Mouse (Mus musculus) heart, embryonic 12.5 days (tissue): Measurements from ENCODE around the gene Ifitm3. TPM values are rescaled to one million over a fixed set of nuclear protein-coding genes. Genes with fewer than 3 reads are reported as not detected.
"Not testable (repeated sequence)": the region's sequence is repeated elsewhere in the genome, so short reads cannot be mapped to it uniquely, and the experiment has no call there.

Source experiments
- ATAC-seq: fragments of 200-750 bp; cut with Nextera tagmentation; 2 replicates; pipeline ENCODE4 v1.8.0; 2017; ENCODE audit warnings: moderate TSS enrichment, moderate library complexity; ENCODE audit not compliant: insufficient number of reproducible peaks, low FRiP score
- H3K27ac ChIP-seq: fragments of 300-500 bp; sonication (generic); 2 replicates; pipeline ENCODE4 v1.5.1; 2016; ENCODE audit warnings: mild to moderate bottlenecking, moderate library complexity; ENCODE audit not compliant: poor library complexity, severe bottlenecking
- H3K27me3 ChIP-seq: fragments of 300-500 bp; sonication (generic); replicated peaks from 2 replicates; pipeline ENCODE4 v1.6.1; 2016; ENCODE audit warnings: mild to moderate bottlenecking, moderate library complexity
- H3K36me3 ChIP-seq: fragments of 300-500 bp; sonication (generic); 2 replicates; pipeline ENCODE4 v1.6.1; 2016; ENCODE audit warnings: mild to moderate bottlenecking, moderate library complexity
- H3K4me1 ChIP-seq: fragments of 300-500 bp; sonication (generic); replicated peaks from 2 replicates; pipeline ENCODE4 v1.6.1; 2016; ENCODE audit warnings: mild to moderate bottlenecking
- H3K4me2 ChIP-seq: fragments of 300-500 bp; sonication (generic); 2 replicates; pipeline ENCODE4 v1.6.1; 2016; ENCODE audit warnings: mild to moderate bottlenecking, moderate library complexity
- H3K4me3 ChIP-seq: fragments of 300-500 bp; sonication (generic); 2 replicates; pipeline ENCODE4 v1.5.1; 2016; ENCODE audit warnings: mild to moderate bottlenecking
- H3K9ac ChIP-seq: fragments of 300-500 bp; sonication (generic); 2 replicates; pipeline ENCODE4 v1.6.1; 2016; ENCODE audit warnings: mild to moderate bottlenecking, moderate library complexity
- H3K9me3 ChIP-seq: fragments of 300-500 bp; sonication (generic); replicated peaks from 2 replicates; pipeline ENCODE4 v1.6.1; 2016; ENCODE audit warnings: mild to moderate bottlenecking, moderate library complexity
- WGBS: fragments of 180-500 bp; shearing (Covaris S2); methylation state at CpG from one replicate; pipeline ENCODE4 v1.1.7; 2016; 5-methylcytosine and 5-hydroxymethylcytosine counted together
- polyA plus RNA-seq: library from polyadenylated mRNA; unstranded; fragments of >200 nt; fragmentation: Nextera tagmentation; extraction: Ambion mirVana; gene quantifications from 2 replicates; pipeline ENCODE4 v1.2.1, GENCODE M21; 2016

Ifitm3 gene
- polyA plus RNA-seq, 1 experiment from 2014 or later, result 41.8 TPM

DNA sequence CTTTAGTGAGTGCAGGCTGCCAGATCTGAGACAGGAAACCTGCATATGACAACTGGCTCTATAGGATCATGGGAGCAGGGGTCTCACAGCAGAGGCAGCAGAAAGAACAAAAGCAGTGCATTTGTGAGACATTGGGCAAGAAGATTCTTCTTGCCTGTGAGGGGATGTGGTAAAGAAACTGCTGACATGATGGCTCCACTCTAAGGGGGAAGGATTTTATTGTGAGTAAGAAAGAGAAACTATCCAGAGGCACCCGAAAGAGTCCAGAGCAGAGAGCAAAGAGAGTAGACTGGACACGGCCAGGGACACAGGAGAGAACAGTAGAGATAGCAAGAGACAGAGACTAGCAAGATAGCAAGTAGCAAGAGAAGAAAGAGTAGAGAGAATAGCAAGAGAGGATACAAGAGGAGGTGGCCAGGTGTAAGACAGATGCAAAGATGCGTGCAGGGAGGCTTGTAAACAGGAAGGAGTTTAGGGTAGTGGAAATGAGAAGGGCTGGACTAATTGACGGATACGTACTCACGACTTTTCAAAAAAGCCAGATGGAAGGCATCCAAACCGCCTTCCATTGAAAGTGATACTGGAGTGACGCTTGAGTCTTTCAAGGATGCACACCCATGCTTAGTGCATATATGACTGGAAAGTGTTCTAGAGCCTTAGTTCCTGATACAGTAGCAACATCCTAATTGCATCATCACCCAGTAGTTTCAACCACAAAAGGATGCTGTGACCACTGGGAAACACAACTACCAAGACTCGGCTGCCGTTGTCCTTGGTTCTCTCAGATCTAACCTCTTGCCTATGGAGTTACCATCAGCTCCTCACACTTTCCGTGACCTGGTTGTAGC lies 11.5 kb downstream of the Ifitm3 start:
- no peak overlapping the region for H3K4me2 ChIP-seq
- H3K9ac ChIP-seq, result no peak overlapping the region
- H3K4me1 ChIP-seq, result no peaks in the 10 kb centered on the region
- no peak overlapping the region for H3K27ac ChIP-seq
- WGBS, result 80% methylated on average over 11 of the region's 11 CpGs
- no peaks in the 10 kb centered on the region for H3K9me3 ChIP-seq
- H3K27me3 ChIP-seq, result peaks cover 10% of the 10 kb centered on the region; the same call in 1 of the 2 replicates
- no peak overlapping the region for H3K4me3 ChIP-seq
- no peaks in the 10 kb centered on the region for H3K36me3 ChIP-seq
- ATAC-seq, result no peak

DNA sequence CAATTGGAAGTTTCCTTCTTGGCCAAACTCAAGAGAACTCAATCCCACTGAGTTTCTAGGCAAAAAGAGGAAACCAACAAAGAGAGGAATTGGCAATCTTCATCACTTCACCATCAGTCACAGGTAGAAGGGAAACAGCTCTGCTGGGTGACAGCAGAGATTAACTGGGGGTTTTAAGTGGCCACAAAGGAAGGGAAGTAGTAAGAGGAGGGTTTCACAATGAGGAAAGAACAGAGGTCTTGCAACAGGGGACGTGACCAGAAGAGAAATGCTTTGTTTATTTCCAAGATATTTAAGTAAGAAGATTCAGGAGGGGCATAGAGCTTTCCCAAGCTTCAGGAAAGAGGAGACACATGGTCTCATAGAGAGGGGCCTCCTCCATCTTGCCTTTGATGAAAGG lies 12.8 kb downstream of the Ifitm3 start:
- no peak for ATAC-seq
- H3K27me3 ChIP-seq, result peaks cover 10% of the 10 kb centered on the region; the same call in 1 of the 2 replicates
- WGBS, result 40% methylated on average over 1 of the region's 1 CpGs

GRCm38 (mm10) chr7:140991117-140991689 lies 19.4 kb downstream of the Ifitm3 start:
- no peak overlapping the region for H3K9ac ChIP-seq
- H3K36me3 ChIP-seq, result no peaks in the 10 kb centered on the region
- no peak overlapping the region for H3K27ac ChIP-seq
- no peaks in the 10 kb centered on the region for H3K9me3 ChIP-seq
- 76% methylated on average over 14 of the region's 14 CpGs for WGBS
- no peak for ATAC-seq
- H3K4me2 ChIP-seq, result no peak overlapping the region
- no peaks in the 10 kb centered on the region for H3K27me3 ChIP-seq
- H3K4me1 ChIP-seq, result no peaks in the 10 kb centered on the region
- H3K4me3 ChIP-seq, result no peak overlapping the region

More for the DNA sequence above, 12.8 kb downstream of the Ifitm3 start:
- Histone ChIP-seq H3K4me1 (no peaks in the 10 kb centered on the region), H3K4me2 (no peak overlapping the region), H3K9me3 (no peaks in the 10 kb centered on the region), H3K27ac (no peak overlapping the region), H3K9ac (no peak overlapping the region), H3K36me3 (no peaks in the 10 kb centered on the region), H3K4me3 (no peak overlapping the region)

DNA sequence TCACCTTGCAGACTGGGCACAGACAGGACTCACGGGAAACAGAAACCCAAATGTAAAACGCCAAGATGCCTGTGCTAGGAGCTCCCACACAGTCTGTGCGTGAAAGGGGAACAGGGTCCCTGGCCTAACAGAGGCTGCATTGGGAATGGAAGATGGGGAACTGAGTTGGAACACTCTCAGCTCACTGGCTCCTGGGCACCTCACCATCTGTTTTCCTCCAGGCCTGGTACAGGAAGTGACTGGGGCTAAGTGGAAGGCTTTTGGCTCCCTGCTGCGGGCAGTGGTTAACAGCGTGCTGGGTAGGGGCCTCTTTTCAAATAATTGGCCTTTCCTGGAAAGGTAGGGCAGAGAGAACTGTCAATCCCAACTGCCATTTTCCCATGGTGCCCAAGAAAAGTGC lies 19.9 kb downstream of the Ifitm3 start:
- Histone ChIP-seq H3K4me3 (no peak overlapping the region), H3K4me2 (no peak overlapping the region), H3K9ac (no peak overlapping the region), H3K4me1 (no peaks in the 10 kb centered on the region), H3K27ac (no peak overlapping the region), H3K27me3 (no peaks in the 10 kb centered on the region), H3K9me3 (peaks cover 3% of the 10 kb centered on the region; the same call in 1 of the 2 replicates), H3K36me3 (no peaks in the 10 kb centered on the region)
- WGBS, result 58% methylated on average over 5 of the region's 5 CpGs
- no peak for ATAC-seq

- no peak for ATAC-seq
- Histone ChIP-seq H3K9me3 (peaks cover 4% of the 10 kb centered on the region; the same call in 1 of the 2 replicates), H3K9ac (no peak overlapping the region), H3K36me3 (no peaks in the 10 kb centered on the region), H3K4me3 (no peak overlapping the region), H3K27me3 (no peaks in the 10 kb centered on the region), H3K4me1 (no peaks in the 10 kb centered on the region), H3K27ac (no peak overlapping the region), H3K4me2 (no peak overlapping the region)
- WGBS, result 53% methylated on average over 6 of the region's 6 CpGs
These were observed 20.4 kb downstream of the Ifitm3 start for GRCm38 (mm10) chr7:140990185-140990584.

- Histone ChIP-seq H3K27me3 (no peaks in the 10 kb centered on the region), H3K4me3 (no peak overlapping the region), H3K36me3 (no peaks in the 10 kb centered on the region), H3K9me3 (peaks cover 4% of the 10 kb centered on the region; the same call in 1 of the 2 replicates), H3K4me2 (no peak overlapping the region), H3K4me1 (no peaks in the 10 kb centered on the region), H3K9ac (no peak overlapping the region), H3K27ac (no peak overlapping the region)
- no peak for ATAC-seq
- 71% methylated on average over 4 of the region's 4 CpGs for WGBS
These were observed 21.5 kb downstream of the Ifitm3 start for GRCm38 (mm10) chr7:140989022-140989421.

- no peak for ATAC-seq
- WGBS, result 76% methylated on average over 17 of the region's 17 CpGs
- Histone ChIP-seq H3K4me2 (no peak overlapping the region), H3K36me3 (no peaks in the 10 kb centered on the region), H3K4me1 (no peaks in the 10 kb centered on the region), H3K9me3 (peaks cover 4% of the 10 kb centered on the region; the same call in 1 of the 2 replicates), H3K27me3 (no peaks in the 10 kb centered on the region), H3K9ac (no peak overlapping the region), H3K27ac (no peak overlapping the region), H3K4me3 (no peak overlapping the region)
These were observed 23.1 kb downstream of the Ifitm3 start for GRCm38 (mm10) chr7:140987182-140988138.

DNA sequence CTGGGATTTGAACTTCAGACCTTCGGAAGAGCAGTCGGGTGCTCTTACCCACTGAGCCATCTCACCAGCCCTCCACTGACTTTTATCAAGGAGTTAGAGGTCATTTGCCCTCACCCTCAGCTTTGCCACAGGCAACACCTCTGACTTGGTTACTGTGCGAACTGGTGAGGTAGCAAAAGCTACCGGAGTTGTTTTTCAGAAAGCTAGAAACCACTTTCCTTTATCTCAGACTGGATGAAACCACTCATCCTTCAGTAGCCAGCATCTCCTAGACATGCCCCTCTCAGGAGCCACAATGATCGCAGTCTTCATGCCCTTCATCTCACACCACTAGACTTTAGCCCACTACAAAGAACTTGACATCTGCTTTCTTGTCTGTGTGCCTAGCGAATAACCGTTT lies 27.6 kb downstream of the Ifitm3 start:
- no peak overlapping the region for H3K4me2 ChIP-seq
- no peak overlapping the region for H3K27ac ChIP-seq
- H3K27me3 ChIP-seq, result no peaks in the 10 kb centered on the region
- no peaks in the 10 kb centered on the region for H3K36me3 ChIP-seq
- H3K9me3 ChIP-seq, result peaks cover 4% of the 10 kb centered on the region; the same call in 1 of the 2 replicates
- H3K4me1 ChIP-seq, result no peaks in the 10 kb centered on the region
- ATAC-seq, result no peak
- 66% methylated on average over 7 of the region's 7 CpGs for WGBS
- no peak overlapping the region for H3K9ac ChIP-seq
- no peak overlapping the region for H3K4me3 ChIP-seq

DNA sequence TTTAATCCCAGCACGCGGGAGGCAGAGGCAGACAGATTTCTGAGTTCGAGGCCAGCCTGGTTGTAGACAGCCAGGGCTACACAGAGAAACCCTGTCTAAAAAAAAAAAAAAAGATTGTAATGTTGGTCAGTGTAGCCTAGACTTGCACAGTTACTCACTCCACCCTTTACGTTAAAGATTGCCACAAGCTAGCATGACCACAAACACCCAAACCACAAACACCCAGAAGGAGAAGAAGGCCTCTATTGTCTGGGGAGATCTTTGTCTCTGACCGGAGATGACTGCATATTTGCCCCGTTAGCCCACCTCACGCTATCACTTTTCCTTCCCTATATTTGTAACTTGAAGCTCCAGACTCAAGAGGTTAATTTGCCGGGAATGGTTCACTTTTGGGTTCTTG lies 28.9 kb downstream of the Ifitm3 start:
- Histone ChIP-seq H3K36me3 (no peaks in the 10 kb centered on the region), H3K9ac (no peak overlapping the region), H3K4me2 (no peak overlapping the region), H3K27ac (no peak overlapping the region), H3K4me3 (no peak overlapping the region), H3K27me3 (0 out of 2 replicates have a peak, but pooled peaks cover under 1% of the 10 kb centered on the region), H3K9me3 (peaks cover 4% of the 10 kb centered on the region; the same call in 1 of the 2 replicates), H3K4me1 (no peaks in the 10 kb centered on the region)
- no peak for ATAC-seq
- 79% methylated on average over 8 of the region's 8 CpGs for WGBS

GRCm38 (mm10) chr7:140976720-140977119 lies 33.9 kb downstream of the Ifitm3 start:
- not testable (repeated sequence) for H3K9ac ChIP-seq, H3K9me3 ChIP-seq, H3K4me1 ChIP-seq, H3K36me3 ChIP-seq, H3K27ac ChIP-seq, H3K4me3 ChIP-seq, ATAC-seq, H3K4me2 ChIP-seq
- peaks cover 14% of the 10 kb centered on the region for H3K27me3 ChIP-seq
- 83% methylated on average over 9 of the region's 9 CpGs for WGBS

- H3K4me2 ChIP-seq, result no peak overlapping the region
- no peak for ATAC-seq
- peaks cover 16% of the 10 kb centered on the region for H3K27me3 ChIP-seq
- H3K4me1 ChIP-seq, result peaks cover 11% of the 10 kb centered on the region
- H3K9me3 ChIP-seq, result no peaks in the 10 kb centered on the region
- H3K9ac ChIP-seq, result no peak overlapping the region
- WGBS, result 22% methylated on average over 3 of the region's 3 CpGs
- no peak overlapping the region for H3K4me3 ChIP-seq
- H3K36me3 ChIP-seq, result no peaks in the 10 kb centered on the region
- H3K27ac ChIP-seq, result no peak overlapping the region
These were observed 35.1 kb downstream of the Ifitm3 start for GRCm38 (mm10) chr7:140975465-140975864.
